Mouse (Mus musculus) brain, embryonic 14.5 days (tissue): Measurements from ENCODE around the gene Strn3.

Source experiments
- CTCF ChIP-seq: fragments of 200-500 bp; IDR thresholded peaks from 2 replicates; pipeline ENCODE4 v1.5.1; 2012; ENCODE audit warnings: inconsistent platforms, mild to moderate bottlenecking, moderate library complexity, borderline replicate concordance; ENCODE audit not compliant: insufficient read depth, insufficient read length; ENCODE audit errors: extremely low read depth
- POLR2A ChIP-seq: fragments of 200-500 bp; IDR thresholded peaks from 2 replicates; pipeline ENCODE4 v1.6.1; 2012; ENCODE audit warnings: mild to moderate bottlenecking, inconsistent platforms, borderline replicate concordance; ENCODE audit not compliant: poor library complexity, insufficient read depth, insufficient read length, severe bottlenecking; ENCODE audit errors: extremely low read depth

- TF ChIP-seq CTCF (no peak), POLR2A (no peak)
Measured at GRCm38 (mm10) chr12:51636689-51637470, 54.8 kb downstream of the Strn3 start.
